Mouse (Mus musculus): ENCODE measurements around the gene Fam19a1.

DNA sequence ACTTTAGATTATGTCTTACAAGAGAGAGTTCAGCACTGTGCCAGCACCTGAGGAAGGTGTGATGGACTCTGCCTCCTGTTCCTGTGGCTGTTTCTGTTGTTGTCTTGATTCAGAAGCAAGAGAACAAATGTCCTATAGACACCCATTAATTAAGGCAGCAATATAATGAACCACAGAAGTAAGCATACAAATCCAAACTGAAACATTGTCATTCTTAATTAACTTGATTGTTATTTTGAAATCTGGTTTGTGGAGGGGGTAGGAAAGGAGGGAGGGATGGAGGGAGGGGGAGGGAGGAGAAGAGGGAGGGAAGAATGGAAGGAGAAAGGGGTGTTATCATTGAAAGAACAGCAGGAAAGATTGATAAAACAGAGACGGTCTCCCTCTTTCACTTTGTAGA is 1.3 kb upstream of the Fam19a1 start:
- TF ChIP-seq CTCF (IDR thresholded peaks at IDR 0.05; ENCODE audit: control insufficient read depth, insufficient read depth, low read length) (no peak), POLR2A (IDR thresholded peaks at IDR 0.05; ENCODE audit: borderline replicate concordance, control insufficient read depth, low read depth, low read length) (no peak)

Measured in bone marrow, adult 2 months (tissue).